Mouse (Mus musculus) C2C12 (cell line): Measurements from ENCODE around the gene Dus4l.

Experiments used
- CTCF ChIP-seq: IDR thresholded peaks from one replicate; pipeline ENCODE4 v1.5.1; 2011; ENCODE audit not compliant: control insufficient read depth, insufficient read depth, insufficient read length
- MAX ChIP-seq: IDR thresholded peaks from one replicate; pipeline ENCODE4 v1.6.1; 2011; ENCODE audit warnings: mild to moderate bottlenecking, control low read depth
- MYOD1 ChIP-seq: IDR thresholded peaks from one replicate; pipeline ENCODE4 v1.6.1; 2011; ENCODE audit warnings: low read depth; ENCODE audit not compliant: control insufficient read depth, insufficient read length

DNA sequence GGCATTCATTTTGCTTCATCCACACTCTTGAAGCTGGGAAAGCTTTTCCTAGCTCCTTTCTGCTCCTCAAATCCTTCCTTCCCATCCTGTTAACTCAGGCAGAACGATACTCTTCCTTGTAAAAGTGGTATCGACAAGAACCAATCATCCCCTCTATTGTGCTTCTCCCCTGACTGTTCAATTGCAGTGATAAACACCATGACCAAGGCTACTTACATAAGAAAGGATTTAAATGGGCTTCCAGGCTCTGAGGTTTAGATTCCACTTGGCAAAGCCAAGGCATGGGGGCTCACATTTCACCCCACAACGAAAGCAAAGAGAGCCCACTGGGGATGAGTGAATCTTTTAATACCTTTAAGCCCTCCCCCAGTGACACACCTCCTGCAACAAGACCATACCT lies 46.5 kb downstream of the Dus4l start:
- TF ChIP-seq CTCF = no peak
- no peak for TF ChIP-seq MYOD1
- no peak for TF ChIP-seq MAX
